Mouse (Mus musculus): Measurements from ENCODE around the gene Tspan6. TPM values are rescaled to one million over a fixed set of nuclear protein-coding genes. Genes with fewer than 3 reads are reported as not detected.

Tspan6 gene
- polyA plus RNA-seq (2012; rRNA removed) (4.2 and 4.3 TPM in 2 replicates), polyA plus RNA-seq (2014; fragmentation: Nextera tagmentation; extraction: Ambion mirVana) (10.5 and 11.4 TPM in 2 replicates)

DNA sequence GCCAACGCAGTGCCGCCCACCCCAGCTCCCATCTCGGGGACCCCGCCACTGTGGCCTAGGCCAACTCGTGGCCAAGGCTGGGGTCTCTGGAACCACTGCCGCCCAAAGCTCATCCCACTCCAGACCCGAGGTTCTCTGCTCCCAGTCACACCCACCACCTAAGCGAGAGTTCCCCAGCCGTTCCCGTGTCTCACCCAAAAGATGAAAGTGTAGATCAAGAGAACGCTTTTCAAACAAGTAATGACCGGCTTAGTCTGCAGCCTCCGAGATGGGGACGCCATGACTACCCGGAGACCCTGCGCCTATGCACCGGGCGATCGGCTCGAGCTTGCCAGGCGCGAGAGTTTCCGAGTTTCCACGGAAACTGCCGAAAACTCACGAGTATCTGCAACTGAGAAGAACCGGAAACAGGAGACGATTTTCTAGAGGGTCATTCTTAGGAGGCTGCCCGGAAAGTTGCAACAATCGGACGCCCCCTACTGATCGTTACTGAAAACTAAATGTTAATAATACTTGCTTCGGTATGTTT lies at the start of gene Tspan6:
Tspan6 (minus strand) TSS at position 416 of the 529 bp plus-strand sequence.
- Histone ChIP-seq H3K27ac (no peak within 1 kb of the TSS), H3K9ac (replicated peaks) (peak within 1 kb of the TSS; percentile 28; the same call in 1 of the 2 replicates), H3K4me1 (replicated peaks; ENCODE audit: control insufficient read depth in 2 of 2, insufficient read depth in 2 of 2, low read length in 1 of 2) (no peaks in the 10 kb centered on the region), H3K4me3 (ENCODE audit: insufficient read depth in 1 of 2, low read depth in 2 of 2, low read length in 2 of 2) (peak within 1 kb of the TSS; percentile 48 to 71), H3K4me2 (ENCODE audit: low read depth) (peak within 1 kb of the TSS; percentile 60), H3K9me3 (ENCODE audit: control insufficient read depth, low read length) (no peaks in the 10 kb centered on the region), H3K27me3 (ENCODE audit: control insufficient read depth, insufficient read depth, low read length) (no peaks in the 10 kb centered on the region), H3K36me3 (replicated peaks; ENCODE audit: control insufficient read depth, insufficient read depth, low read depth) (no peaks in the 10 kb centered on the region)
- 13% methylated on average over 33 of the region's 33 CpGs for WGBS (ENCODE audit: insufficient replicate concordance)
- DNase-seq (ENCODE audit: low read depth in 3 of 3, low spot score in 3 of 3) (peak; percentile 39 to 48 (median 41)), ATAC-seq (ENCODE audit: insufficient read depth) (peak; percentile 56)
- TF ChIP-seq CTCF (IDR thresholded peaks at IDR 0.05; ENCODE audit: low read depth) (peak; percentile 33; the same call in 1 of the 2 replicates), EP300 (IDR thresholded peaks at IDR 0.05; ENCODE audit: low read depth) (no peak)

DNA sequence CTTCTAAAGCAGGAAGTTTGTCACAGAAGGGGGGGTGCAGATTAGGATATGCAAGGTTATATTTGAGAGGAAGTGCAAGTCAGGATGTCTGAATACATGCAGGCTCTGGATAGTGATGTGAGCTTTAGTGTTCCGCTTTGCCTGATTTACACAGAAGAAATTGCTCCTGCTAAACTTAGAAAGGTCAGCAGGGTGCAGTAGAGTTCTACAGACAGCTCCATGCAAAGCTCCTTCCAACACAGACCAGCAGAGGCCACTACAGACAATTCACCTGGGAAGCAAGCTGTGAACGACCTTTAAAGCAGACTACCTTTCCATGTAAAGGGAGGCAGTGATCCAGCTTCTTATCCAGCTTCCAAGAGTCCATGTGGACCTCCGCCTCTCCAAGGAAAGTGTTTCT lies 49.2 kb upstream of the Tspan6 start:
- TF ChIP-seq EP300 (IDR thresholded peaks at IDR 0.05; ENCODE audit: low read depth) (no peak), CTCF (IDR thresholded peaks at IDR 0.05; ENCODE audit: low read depth) (peak; percentile 71)
- ATAC-seq (ENCODE audit: insufficient read depth) (no peak; the same call in 1 of the 2 replicates), DNase-seq (ENCODE audit: low read depth in 3 of 3, low spot score in 3 of 3) (peak in 2 of 3 experiments; percentile 7 to 16)
- WGBS (ENCODE audit: insufficient replicate concordance), result 35% methylated on average over 3 of the region's 3 CpGs
- Histone ChIP-seq H3K27ac (no peak overlapping the region), H3K4me1 (replicated peaks; ENCODE audit: control insufficient read depth in 2 of 2, insufficient read depth in 2 of 2, low read length in 1 of 2) (no peaks in the 10 kb centered on the region), H3K9me3 (ENCODE audit: control insufficient read depth, low read length) (no peaks in the 10 kb centered on the region), H3K4me3 (ENCODE audit: insufficient read depth in 1 of 2, low read depth in 2 of 2, low read length in 2 of 2) (no peak overlapping the region), H3K9ac (replicated peaks) (no peak overlapping the region), H3K4me2 (ENCODE audit: low read depth) (no peak overlapping the region), H3K36me3 (replicated peaks; ENCODE audit: control insufficient read depth, insufficient read depth, low read depth) (no peaks in the 10 kb centered on the region), H3K27me3 (ENCODE audit: control insufficient read depth, insufficient read depth, low read length) (no peaks in the 10 kb centered on the region)

- no peak for ATAC-seq (ENCODE audit: insufficient read depth)
- no peaks in the 10 kb centered on the region for H3K9me3 ChIP-seq (ENCODE audit: control insufficient read depth, low read length)
- no peak overlapping the region for H3K9ac ChIP-seq (replicated peaks)
- no peaks in the 10 kb centered on the region for H3K36me3 ChIP-seq (replicated peaks; ENCODE audit: control insufficient read depth, insufficient read depth, low read depth)
- no peaks in the 10 kb centered on the region for H3K27me3 ChIP-seq (ENCODE audit: control insufficient read depth, insufficient read depth, low read length)
- TF ChIP-seq EP300 (IDR thresholded peaks at IDR 0.05; ENCODE audit: low read depth), result no peak
- TF ChIP-seq CTCF (IDR thresholded peaks at IDR 0.05; ENCODE audit: low read depth), result no peak
- DNase-seq (ENCODE audit: low read depth in 3 of 3, low spot score in 3 of 3), result no peak
- no peaks in the 10 kb centered on the region for H3K4me1 ChIP-seq (replicated peaks; ENCODE audit: control insufficient read depth in 2 of 2, insufficient read depth in 2 of 2, low read length in 1 of 2)
- no peak overlapping the region for H3K4me3 ChIP-seq (ENCODE audit: insufficient read depth in 1 of 2, low read depth in 2 of 2, low read length in 2 of 2)
- no peak overlapping the region for H3K4me2 ChIP-seq (ENCODE audit: low read depth)
- no peak overlapping the region for H3K27ac ChIP-seq
- WGBS (ENCODE audit: insufficient replicate concordance), result 41% methylated on average over 1 of the region's 1 CpGs
Observed at GRCm38 (mm10) chrX:133939561-133939960, 41.3 kb upstream of the Tspan6 start.

DNA sequence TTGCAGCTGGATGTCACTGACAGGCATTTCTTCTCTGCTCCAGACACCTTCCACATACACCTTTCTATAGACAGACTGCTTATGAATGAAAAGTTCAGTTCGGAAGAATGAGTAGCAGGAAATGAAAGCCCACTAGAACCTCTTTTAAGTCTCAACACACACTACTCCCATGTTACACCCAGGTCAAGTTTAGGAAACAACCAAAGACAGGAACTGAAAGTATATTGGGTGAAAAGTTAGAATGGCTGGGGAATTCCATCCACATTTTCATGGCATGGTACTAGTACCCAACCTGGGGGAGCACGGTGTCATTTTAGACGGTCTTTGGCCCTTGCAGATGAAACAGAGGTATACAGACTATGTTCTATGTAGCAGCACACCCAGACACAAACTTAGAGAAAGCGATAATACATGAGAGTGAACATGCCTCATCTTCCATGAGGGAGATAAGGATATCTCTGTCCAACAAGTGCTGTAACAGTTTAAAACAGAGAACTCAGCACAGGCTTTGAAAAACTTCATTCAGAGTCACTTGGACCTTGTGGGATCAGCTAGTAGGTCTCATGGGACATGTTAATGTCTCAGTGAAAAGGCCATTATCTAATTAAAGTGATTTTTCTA lies 38.5 kb upstream of the Tspan6 start:
- ATAC-seq (ENCODE audit: insufficient read depth) (peak; percentile 73; the same call in 1 of the 2 replicates), DNase-seq (ENCODE audit: low read depth in 3 of 3, low spot score in 3 of 3) (no peak)
- H3K27ac ChIP-seq, result no peak overlapping the region
- no peak overlapping the region for H3K4me2 ChIP-seq (ENCODE audit: low read depth)
- no peaks in the 10 kb centered on the region for H3K27me3 ChIP-seq (ENCODE audit: control insufficient read depth, insufficient read depth, low read length)
- WGBS (ENCODE audit: insufficient replicate concordance), result 43% methylated on average over 4 of the region's 4 CpGs
- H3K4me3 ChIP-seq (ENCODE audit: insufficient read depth in 1 of 2, low read depth in 2 of 2, low read length in 2 of 2), result no peak overlapping the region
- H3K4me1 ChIP-seq (replicated peaks; ENCODE audit: control insufficient read depth in 2 of 2, insufficient read depth in 2 of 2, low read length in 1 of 2), result no peaks in the 10 kb centered on the region
- H3K36me3 ChIP-seq (replicated peaks; ENCODE audit: control insufficient read depth, insufficient read depth, low read depth), result no peaks in the 10 kb centered on the region
- peak; percentile 34; the same call in 1 of the 2 replicates for TF ChIP-seq EP300 (IDR thresholded peaks at IDR 0.05; ENCODE audit: low read depth)
- TF ChIP-seq CTCF (IDR thresholded peaks at IDR 0.05; ENCODE audit: low read depth), result no peak
- no peak overlapping the region for H3K9ac ChIP-seq (replicated peaks)
- H3K9me3 ChIP-seq (ENCODE audit: control insufficient read depth, low read length), result no peaks in the 10 kb centered on the region

DNA sequence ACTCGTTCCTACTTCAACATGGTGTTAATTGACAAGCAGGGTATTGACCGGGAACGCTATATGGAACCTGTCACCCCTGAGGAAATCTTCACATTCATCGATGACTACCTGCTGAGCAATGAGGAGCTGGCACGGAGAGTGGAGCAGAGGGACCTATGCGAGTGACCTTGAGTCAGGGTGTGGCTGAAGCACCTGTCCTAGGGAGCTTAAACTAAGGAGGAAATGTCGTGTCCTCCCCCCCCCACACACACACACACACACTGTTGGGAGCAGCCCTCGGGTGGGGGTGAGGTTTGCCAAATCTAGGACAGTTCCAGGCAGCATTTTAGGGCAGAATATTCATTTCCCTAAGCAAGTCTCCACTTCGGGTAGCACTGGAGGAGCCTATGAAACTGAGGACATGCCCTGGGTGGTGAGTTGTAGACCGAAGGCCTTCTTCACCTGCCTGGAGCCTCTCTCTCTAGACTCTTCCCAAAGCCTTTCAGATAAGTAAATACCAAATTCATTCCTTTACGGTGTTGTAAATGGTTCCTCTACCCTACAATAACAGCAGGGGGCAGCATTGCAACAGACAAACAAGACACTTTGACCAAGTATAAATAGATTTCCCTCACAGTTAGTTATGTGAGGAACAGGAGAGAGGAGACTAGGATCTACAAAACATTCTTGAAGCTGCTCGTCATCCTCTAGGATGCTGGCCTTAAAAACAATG lies 33.2 kb upstream of the Tspan6 start:
- WGBS (ENCODE audit: insufficient replicate concordance), result 41% methylated on average over 12 of the region's 12 CpGs
- TF ChIP-seq CTCF (IDR thresholded peaks at IDR 0.05; ENCODE audit: low read depth) (peak; percentile 45; the same call in 1 of the 2 replicates), EP300 (IDR thresholded peaks at IDR 0.05; ENCODE audit: low read depth) (no peak)
- DNase-seq (ENCODE audit: low read depth in 3 of 3, low spot score in 3 of 3) (peak; percentile 11 to 16 (median 12)), ATAC-seq (ENCODE audit: insufficient read depth) (no peak)
- no peak overlapping the region for H3K4me2 ChIP-seq (ENCODE audit: low read depth)
- H3K27me3 ChIP-seq (ENCODE audit: control insufficient read depth, insufficient read depth, low read length), result no peaks in the 10 kb centered on the region
- no peaks in the 10 kb centered on the region for H3K9me3 ChIP-seq (ENCODE audit: control insufficient read depth, low read length)
- H3K4me3 ChIP-seq (ENCODE audit: insufficient read depth in 1 of 2, low read depth in 2 of 2, low read length in 2 of 2), result no peak overlapping the region
- H3K9ac ChIP-seq (replicated peaks), result no peak overlapping the region
- H3K4me1 ChIP-seq (replicated peaks; ENCODE audit: control insufficient read depth in 2 of 2, insufficient read depth in 2 of 2, low read length in 1 of 2), result no peaks in the 10 kb centered on the region
- no peaks in the 10 kb centered on the region for H3K36me3 ChIP-seq (replicated peaks; ENCODE audit: control insufficient read depth, insufficient read depth, low read depth)
- no peak overlapping the region for H3K27ac ChIP-seq
